Mouse (Mus musculus) Patski (cell line): ENCODE measurements around the gene Pde8a. TPM values are rescaled to one million over a fixed set of nuclear protein-coding genes. Genes with fewer than 3 reads are reported as not detected.

Experiments
- ATAC-seq: fragments of 100-300 bp; one replicate; pipeline ENCODE4 v1.8.0; 2021
- CTCF ChIA-PET: fragments of 350-600 bp; sonication (Branson Sonifier 250); formaldehyde crosslinking; loops from one replicate; lab custom pipeline; 2022; ENCODE audit warnings: inconsistent platforms; lab: Charles Lee
- POLR2A ChIA-PET: fragments of 350-600 bp; sonication (Branson Sonifier 250); formaldehyde crosslinking; loops from one replicate; lab custom pipeline; 2022; ENCODE audit warnings: antibody characterized with exemption, inconsistent platforms; lab: Charles Lee
- DNase-seq: peaks from one replicate; pipeline ENCODE4 v3.0.0-alpha.2; 2011; ENCODE audit warnings: low read depth, low spot score
- H3K27me3 ChIP-seq: fragments of 371-371 bp; one replicate; pipeline ENCODE4 v1.5.1; 2021
- CTCF ChIP-seq: fragments of 100-300 bp; IDR thresholded peaks from one replicate; pipeline ENCODE4 v1.5.1; 2021
- in situ Hi-C: fragments of 300-500 bp; cut with MboI; formaldehyde crosslinking; loops from 3 replicates; pipeline ENCODE4 v1.11.1; 2018; ENCODE audit warnings: low pct_unique_long_range_greater_than_20kb, mixed read lengths
- polyA plus RNA-seq: library from polyadenylated mRNA; unstranded; gene quantifications from one replicate; pipeline ENCODE4 v1.2.3, GENCODE M21; 2021

The Pde8a gene
- polyA plus RNA-seq, 1 experiment from 2014 or later, result 6.8 TPM

DNA sequence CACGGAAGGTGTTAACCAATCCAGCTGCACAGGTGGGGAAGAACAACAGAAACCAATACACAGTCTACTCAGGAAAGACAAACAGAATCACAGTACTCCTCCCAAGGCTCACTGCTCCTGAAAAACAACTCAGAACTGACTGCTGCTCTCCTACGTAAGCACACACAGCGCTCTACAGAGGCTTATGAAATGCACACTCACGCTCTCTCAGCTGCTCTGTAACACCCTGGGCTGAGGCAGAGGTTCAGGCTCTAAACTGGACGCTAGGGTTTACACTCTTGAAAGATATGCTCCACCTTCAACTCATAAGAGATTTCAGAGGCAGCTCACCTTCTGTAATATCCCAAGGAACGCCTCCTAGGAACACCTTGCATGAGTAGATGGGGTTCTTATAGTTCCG, 143.6 kb downstream of the Pde8a start:
- TF ChIP-seq CTCF, result no peak
- POLR2A ChIA-PET, result no interaction called here
- no peaks in the 10 kb centered on the region for H3K27me3 ChIP-seq
- in situ Hi-C loops, result no loop called here
- no peak for DNase-seq
- ATAC-seq, result no peak
- CTCF ChIA-PET, result interaction anchor here (0.7 to 1.0 kb wide), 2 partner anchors 10 to 11 kb away, joined by 3 to 4 read pairs; no protein-coding TSS in a partner anchor

DNA sequence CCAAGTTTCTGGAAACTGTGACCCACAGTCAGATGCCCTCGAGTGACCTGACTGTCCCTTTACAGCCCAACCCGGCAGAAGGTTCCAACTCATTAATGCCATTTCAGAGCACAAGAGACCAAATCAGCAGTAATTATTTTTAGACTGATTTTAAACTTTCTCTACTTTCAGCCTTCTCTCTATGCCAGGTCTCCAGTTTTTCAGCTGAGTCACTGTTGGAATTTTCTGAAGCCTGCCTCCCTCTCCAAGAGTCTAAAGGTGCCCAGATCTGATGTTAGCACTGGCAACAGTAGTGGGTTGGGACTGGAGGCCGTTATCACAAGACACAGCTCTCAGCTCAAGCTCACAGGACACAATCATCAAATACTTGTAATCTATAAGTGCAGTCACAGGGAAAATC, 154.6 kb downstream of the Pde8a start:
- no peak for DNase-seq
- POLR2A ChIA-PET, result no interaction called here
- in situ Hi-C loops, result no loop called here

DNA sequence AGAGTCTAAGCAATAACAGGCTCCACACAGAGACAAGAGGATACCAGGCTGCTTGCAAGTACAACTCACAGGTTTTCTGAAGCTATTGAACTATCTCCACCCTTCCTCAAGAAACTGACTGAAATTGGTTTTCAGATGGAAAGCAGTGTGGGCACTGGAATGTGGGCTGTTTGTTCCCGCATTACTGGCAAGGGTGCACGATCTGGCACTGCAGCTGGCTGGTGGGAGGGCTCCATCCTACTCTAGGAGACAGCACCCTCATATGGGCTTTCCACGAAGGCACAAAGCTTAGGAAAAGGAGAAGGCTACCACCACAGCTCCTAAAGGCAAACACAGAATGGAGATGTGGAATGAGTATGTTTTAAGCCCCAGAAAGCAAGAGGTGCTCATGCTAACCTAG, 156.3 kb downstream of the Pde8a start:
- TF ChIP-seq CTCF, result no peak
- in situ Hi-C loops, result no loop called here
- no peak for ATAC-seq
- H3K27me3 ChIP-seq, result no peaks in the 10 kb centered on the region
- ChIA-PET POLR2A (no interaction called here), CTCF (interaction anchor here (0.9 kb wide), 1 partner anchor 18 kb away, joined by 3 read pairs; no protein-coding TSS in a partner anchor)
- DNase-seq, result no peak

More for the DNA sequence above, 154.6 kb downstream of the Pde8a start:
- CTCF ChIA-PET, result no interaction called here
- no peak for TF ChIP-seq CTCF
- H3K27me3 ChIP-seq, result no peaks in the 10 kb centered on the region
- no peak for ATAC-seq

DNA sequence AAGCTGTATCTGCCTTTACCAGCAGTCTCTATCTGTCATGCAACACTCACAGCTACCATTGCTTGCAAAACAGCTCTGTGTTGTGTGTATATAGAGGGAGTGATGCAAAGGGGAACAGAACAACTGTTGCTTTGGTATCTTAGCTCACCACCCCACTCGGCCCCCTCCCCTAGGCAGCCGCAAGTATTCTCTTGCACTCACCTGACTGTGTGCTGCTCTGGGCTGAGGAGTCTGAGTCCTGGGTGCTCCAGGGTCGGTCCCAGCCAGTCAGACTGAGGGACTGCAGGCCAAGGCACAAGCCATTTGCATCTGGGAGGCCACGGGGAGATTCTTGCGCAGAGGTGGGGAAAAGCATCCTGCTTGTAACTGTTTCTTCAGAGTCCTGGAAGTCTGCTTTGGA, 158.4 kb downstream of the Pde8a start:
- in situ Hi-C loops, result no loop called here
- no peak for TF ChIP-seq CTCF
- H3K27me3 ChIP-seq, result no peaks in the 10 kb centered on the region
- ATAC-seq, result no peak
- ChIA-PET CTCF (interaction anchor here (0.9 to 1.6 kb wide), 2 partner anchors 11 to 27 kb away, joined by 3 read pairs; partner anchors contain the start of gene Rps17), POLR2A (no interaction called here)
- DNase-seq, result no peak

DNA sequence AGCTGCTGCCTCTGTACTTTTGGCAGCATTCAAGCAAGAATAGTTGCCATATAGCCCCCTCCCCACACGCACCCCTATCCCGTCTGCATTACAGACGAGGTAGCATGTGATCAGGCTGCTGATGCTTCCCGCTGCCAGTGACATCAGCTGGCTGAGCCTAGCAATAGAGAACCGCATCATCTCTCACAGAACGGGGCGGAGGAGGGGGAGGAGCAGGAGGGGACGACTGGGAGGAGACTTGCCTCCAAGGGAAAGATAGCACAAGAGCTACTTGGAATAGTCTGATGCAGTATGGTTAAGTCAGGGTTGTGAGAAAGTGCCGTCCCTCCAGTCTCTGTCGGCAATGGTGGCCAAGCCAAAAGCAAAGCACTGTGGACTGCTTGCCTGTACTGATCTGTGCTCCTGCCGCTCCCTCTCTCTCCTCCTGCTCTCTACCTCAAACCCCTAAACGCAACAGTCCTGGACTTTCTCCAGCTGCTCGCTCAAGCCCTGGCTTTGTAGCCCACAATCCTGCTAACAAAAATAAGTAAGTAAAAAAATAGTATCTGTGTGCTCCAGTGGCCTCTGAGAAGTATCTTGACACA, 159.0 kb downstream of the Pde8a start:
- ChIA-PET CTCF (interaction anchor here (1.6 kb wide), 1 partner anchor 27 kb away, joined by 3 read pairs; the partner anchor contains the start of gene Rps17), POLR2A (no interaction called here)
- TF ChIP-seq CTCF, result no peak
- in situ Hi-C loops, result no loop called here
- no peaks in the 10 kb centered on the region for H3K27me3 ChIP-seq
- DNase-seq (no peak), ATAC-seq (no peak)

DNA sequence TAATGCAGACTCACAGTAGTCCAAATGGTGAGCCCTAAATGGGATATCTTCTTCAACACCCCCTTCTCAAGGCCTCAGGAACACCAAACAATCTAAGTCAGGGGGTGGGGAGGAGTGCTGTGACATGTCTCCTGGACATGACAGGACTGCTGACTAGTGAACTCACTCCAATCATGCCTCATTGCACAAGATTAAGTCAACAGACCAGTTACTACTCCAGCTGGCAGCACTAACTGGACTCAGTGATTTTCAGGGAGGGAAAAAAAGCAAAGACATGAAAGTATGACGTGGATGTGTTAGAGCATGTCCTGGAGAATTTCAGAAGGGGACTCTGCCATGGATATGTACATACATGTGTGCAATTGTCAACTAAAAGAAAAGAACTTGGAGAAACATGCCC, 166.0 kb downstream of the Pde8a start:
- ATAC-seq (no peak), DNase-seq (no peak)
- H3K27me3 ChIP-seq, result no peaks in the 10 kb centered on the region
- no peak for TF ChIP-seq CTCF
- in situ Hi-C loops, result no loop called here
- ChIA-PET CTCF (no interaction called here), POLR2A (no interaction called here)

Other genes with a start within 250 kb of the Pde8a start
- gene Zfp592, start 219.9 kb upstream of the Pde8a start, polyA plus RNA-seq, result 19.6 TPM
- not detected for gene Alpk3, start 156.0 kb upstream of the Pde8a start, polyA plus RNA-seq
- not detected for gene Slc28a1, start 98.8 kb upstream of the Pde8a start, polyA plus RNA-seq
- 1,237 TPM for gene Rps17, start 131.7 kb downstream of the Pde8a start, polyA plus RNA-seq
- 9.5 TPM for gene Cpeb1, start 241.9 kb downstream of the Pde8a start, polyA plus RNA-seq